Mouse (Mus musculus) liver, postnatal 0 days (tissue): ENCODE data around the gene Gm49711. TPM values are rescaled to one million over a fixed set of nuclear protein-coding genes. Genes with fewer than 3 reads are reported as not detected.

ENCODE experiments used
- ATAC-seq: fragments of 200-750 bp; cut with Nextera tagmentation; 2 replicates; pipeline ENCODE4 v1.8.0; 2017; ENCODE audit warnings: mild to moderate bottlenecking, moderate library complexity
- DNase-seq: peaks from one replicate; pipeline ENCODE4 v3.0.0-alpha.2; 2016
- H3K27ac ChIP-seq: fragments of 300-500 bp; sonication (generic); 2 replicates; pipeline ENCODE4 v1.5.1; 2014; ENCODE audit warnings: antibody characterized with exemption, moderate library complexity, mild to moderate bottlenecking, low read depth
- H3K27me3 ChIP-seq: fragments of 300-500 bp; sonication (generic); 2 replicates; pipeline ENCODE4 v1.6.1; 2014; ENCODE audit warnings: low read length, control low read depth, mixed read lengths; ENCODE audit not compliant: insufficient read depth
- H3K36me3 ChIP-seq: fragments of 300-500 bp; sonication (generic); replicated peaks from 2 replicates; pipeline ENCODE4 v1.6.1; 2014; ENCODE audit warnings: mild to moderate bottlenecking, control low read depth, low read length, moderate library complexity, mixed read lengths; ENCODE audit not compliant: insufficient read depth
- H3K4me1 ChIP-seq: fragments of 300-500 bp; sonication (generic); 2 replicates; pipeline ENCODE4 v1.6.1; 2014; ENCODE audit warnings: antibody characterized with exemption, mild to moderate bottlenecking, control low read depth; ENCODE audit not compliant: insufficient read depth
- H3K4me2 ChIP-seq: fragments of 300-500 bp; sonication (generic); 2 replicates; pipeline ENCODE4 v1.6.1; 2014; ENCODE audit warnings: low read depth, mild to moderate bottlenecking, low read length, moderate library complexity, mixed read lengths
- H3K4me3 ChIP-seq: fragments of 300-500 bp; sonication (generic); 2 replicates; pipeline ENCODE4 v1.5.1; 2014; ENCODE audit warnings: low read depth, low read length
- H3K9ac ChIP-seq: fragments of 300-500 bp; sonication (generic); replicated peaks from 2 replicates; pipeline ENCODE4 v1.6.1; 2014; ENCODE audit warnings: mild to moderate bottlenecking, moderate library complexity
- H3K9me3 ChIP-seq: fragments of 300-500 bp; sonication (generic); 2 replicates; pipeline ENCODE4 v1.6.1; 2016; ENCODE audit warnings: mild to moderate bottlenecking, control low read depth, low read length, mixed read lengths
- CTCF ChIP-seq: sonication (generic); IDR thresholded peaks from 2 replicates; pipeline ENCODE4 v1.5.1; 2016; ENCODE audit warnings: antibody characterized with exemption, low read depth
- EP300 ChIP-seq: IDR thresholded peaks from 2 replicates; pipeline ENCODE4 v1.6.1; 2016; ENCODE audit warnings: antibody characterized with exemption, low read depth, mild to moderate bottlenecking
- WGBS: fragments of 180-500 bp; shearing (Covaris S2); extraction: QIAGEN DNeasy Blood & Tissue Kit; methylation state at CpG from one replicate; pipeline ENCODE4 v1.1.7; 2014; ENCODE audit not compliant: insufficient replicate concordance; 5-methylcytosine and 5-hydroxymethylcytosine counted together
- polyA plus RNA-seq: library from polyadenylated mRNA; unstranded; fragments of >200 nt; fragmentation: Nextera tagmentation; extraction: Ambion mirVana; gene quantifications from 2 replicates; pipeline ENCODE4 v1.2.1, GENCODE M21; 2015

Gene Gm49711
- polyA plus RNA-seq, 1 experiment from 2014 or later = not detected

- H3K4me3 ChIP-seq = no peak overlapping the region
- H3K4me2 ChIP-seq = no peak overlapping the region
- H3K9me3 ChIP-seq = no peaks in the 10 kb centered on the region
- no peak overlapping the region for H3K27ac ChIP-seq
- no peak for ATAC-seq
- H3K36me3 ChIP-seq = no peaks in the 10 kb centered on the region
- no peaks in the 10 kb centered on the region for H3K27me3 ChIP-seq
- no peak overlapping the region for H3K9ac ChIP-seq
- H3K4me1 ChIP-seq = no peaks in the 10 kb centered on the region
- DNase-seq = no peak
- WGBS = 88% methylated on average over 15 of the region's 15 CpGs
- TF ChIP-seq CTCF = peak; percentile 23
- TF ChIP-seq EP300 = no peak
Measured at GRCm38 (mm10) chr16:92136275-92136674, 78.2 kb downstream of the Gm49711 start.

- WGBS = 72% methylated on average over 15 of the region's 15 CpGs
- Histone ChIP-seq H3K9ac (no peak overlapping the region), H3K36me3 (no peaks in the 10 kb centered on the region), H3K4me3 (no peak overlapping the region), H3K4me1 (no peaks in the 10 kb centered on the region), H3K4me2 (no peak overlapping the region), H3K9me3 (no peaks in the 10 kb centered on the region), H3K27ac (no peak overlapping the region), H3K27me3 (no peaks in the 10 kb centered on the region)
- no peak for TF ChIP-seq EP300
- TF ChIP-seq CTCF = no peak
- ATAC-seq = no peak
- DNase-seq = no peak
Measured at GRCm38 (mm10) chr16:92139386-92140261, 81.5 kb downstream of the Gm49711 start.

- Histone ChIP-seq H3K9me3 (no peaks in the 10 kb centered on the region), H3K4me2 (no peak overlapping the region), H3K27ac (no peak overlapping the region), H3K27me3 (no peaks in the 10 kb centered on the region), H3K4me3 (no peak overlapping the region), H3K36me3 (no peaks in the 10 kb centered on the region), H3K9ac (no peak overlapping the region), H3K4me1 (no peaks in the 10 kb centered on the region)
- 72% methylated on average over 9 of the region's 9 CpGs for WGBS
- DNase-seq = no peak
- no peak for ATAC-seq
- TF ChIP-seq CTCF (no peak), EP300 (no peak)
Measured at GRCm38 (mm10) chr16:92140328-92140727, 82.2 kb downstream of the Gm49711 start.

- no peaks in the 10 kb centered on the region for H3K27me3 ChIP-seq
- H3K4me2 ChIP-seq = no peak overlapping the region
- DNase-seq (no peak), ATAC-seq (no peak)
- no peak overlapping the region for H3K4me3 ChIP-seq
- no peak overlapping the region for H3K9ac ChIP-seq
- TF ChIP-seq EP300 = no peak
- no peak for TF ChIP-seq CTCF
- H3K27ac ChIP-seq = no peak overlapping the region
- no peaks in the 10 kb centered on the region for H3K4me1 ChIP-seq
- no peaks in the 10 kb centered on the region for H3K9me3 ChIP-seq
- WGBS = 95% methylated on average over 12 of the region's 12 CpGs
- H3K36me3 ChIP-seq = no peaks in the 10 kb centered on the region
Measured at GRCm38 (mm10) chr16:92141021-92141420, 82.9 kb downstream of the Gm49711 start.

GRCm38 (mm10) chr16:92142426-92143012, 84.4 kb downstream of the Gm49711 start:
- no peak overlapping the region for H3K4me3 ChIP-seq
- WGBS = 74% methylated on average over 9 of the region's 9 CpGs
- TF ChIP-seq EP300 (no peak), CTCF (no peak)
- H3K9ac ChIP-seq = no peak overlapping the region
- H3K27me3 ChIP-seq = no peaks in the 10 kb centered on the region
- H3K9me3 ChIP-seq = no peaks in the 10 kb centered on the region
- ATAC-seq (no peak), DNase-seq (no peak)
- no peak overlapping the region for H3K4me2 ChIP-seq
- no peaks in the 10 kb centered on the region for H3K4me1 ChIP-seq
- H3K27ac ChIP-seq = no peak overlapping the region
- H3K36me3 ChIP-seq = no peaks in the 10 kb centered on the region

GRCm38 (mm10) chr16:92147631-92148366, 89.7 kb downstream of the Gm49711 start:
- 84% methylated on average over 12 of the region's 12 CpGs for WGBS
- Histone ChIP-seq H3K4me3 (no peak overlapping the region), H3K27ac (no peak overlapping the region), H3K9ac (no peak overlapping the region), H3K27me3 (no peaks in the 10 kb centered on the region), H3K4me2 (no peak overlapping the region), H3K9me3 (no peaks in the 10 kb centered on the region), H3K36me3 (no peaks in the 10 kb centered on the region), H3K4me1 (no peaks in the 10 kb centered on the region)
- no peak for TF ChIP-seq EP300
- no peak for TF ChIP-seq CTCF
- DNase-seq (no peak), ATAC-seq (no peak)
